Mouse (Mus musculus) CH12.LX (cell line): Measurements from ENCODE around the gene Bckdha.

ENCODE experiments used
- BHLHE40 ChIP-seq: IDR thresholded peaks from 2 replicates; pipeline ENCODE4 v1.6.1; 2011; ENCODE audit warnings: mild to moderate bottlenecking, low read depth, low read length, improper control_type of control experiment
- CTCF ChIP-seq, 2 experiments: IDR thresholded peaks in 1 of 2; conservative IDR thresholded peaks in 1 of 2; 2 replicates each; pipeline ENCODE4 v1.5.1; 2011 to 2012; ENCODE audit warnings: low read depth in 2 of 2, low read length in 2 of 2, improper control_type of control experiment in 1 of 2, inconsistent platforms in 1 of 2, mild to moderate bottlenecking in 1 of 2, moderate library complexity in 1 of 2
- E2F4 ChIP-seq: IDR thresholded peaks from 2 replicates; pipeline ENCODE4 v1.6.1; 2011; ENCODE audit warnings: low read depth, low read length, improper control_type of control experiment; ENCODE audit not compliant: insufficient replicate concordance
- MAFK ChIP-seq: IDR thresholded peaks from 2 replicates; pipeline ENCODE4 v1.6.1; 2011; ENCODE audit warnings: low read length, improper control_type of control experiment; ENCODE audit not compliant: insufficient replicate concordance
- MAZ ChIP-seq: IDR thresholded peaks from 2 replicates; pipeline ENCODE4 v1.6.1; 2012; ENCODE audit warnings: low read depth, mild to moderate bottlenecking, inconsistent platforms, low read length, improper control_type of control experiment, moderate library complexity
- MYC ChIP-seq: IDR thresholded peaks from 2 replicates; pipeline ENCODE4 v1.6.1; 2011; ENCODE audit warnings: low read depth, mild to moderate bottlenecking, improper control_type of control experiment, low read length
- POLR2A ChIP-seq: IDR thresholded peaks from 2 replicates; pipeline ENCODE4 v1.6.1; 2011; ENCODE audit warnings: low read depth, mild to moderate bottlenecking, improper control_type of control experiment, low read length
- RCOR1 ChIP-seq: conservative IDR thresholded peaks from 2 replicates; pipeline ENCODE4 v1.6.1; 2012; ENCODE audit warnings: low read depth, mild to moderate bottlenecking, inconsistent platforms, low read length, improper control_type of control experiment
- TCF12 ChIP-seq: IDR thresholded peaks from 2 replicates; pipeline ENCODE4 v1.6.1; 2014; ENCODE audit warnings: low read depth, mild to moderate bottlenecking, inconsistent platforms, low read length, improper control_type of control experiment
- UBTF ChIP-seq: IDR thresholded peaks from 2 replicates; pipeline ENCODE4 v1.6.1; 2012; ENCODE audit warnings: low read depth, mild to moderate bottlenecking, inconsistent platforms, low read length, improper control_type of control experiment, moderate library complexity
- USF1 ChIP-seq: IDR thresholded peaks from 2 replicates; pipeline ENCODE4 v1.6.1; 2014; ENCODE audit warnings: low read depth, mild to moderate bottlenecking, inconsistent platforms, low read length, improper control_type of control experiment
- ZKSCAN1 ChIP-seq: IDR thresholded peaks from 2 replicates; pipeline ENCODE4 v1.6.1; 2012; ENCODE audit warnings: low read depth, inconsistent platforms, low read length, improper control_type of control experiment, borderline replicate concordance
- ZMIZ1 ChIP-seq: IDR thresholded peaks from 2 replicates; pipeline ENCODE4 v1.6.1; 2012; ENCODE audit warnings: low read depth, mild to moderate bottlenecking, inconsistent platforms, low read length, improper control_type of control experiment

DNA sequence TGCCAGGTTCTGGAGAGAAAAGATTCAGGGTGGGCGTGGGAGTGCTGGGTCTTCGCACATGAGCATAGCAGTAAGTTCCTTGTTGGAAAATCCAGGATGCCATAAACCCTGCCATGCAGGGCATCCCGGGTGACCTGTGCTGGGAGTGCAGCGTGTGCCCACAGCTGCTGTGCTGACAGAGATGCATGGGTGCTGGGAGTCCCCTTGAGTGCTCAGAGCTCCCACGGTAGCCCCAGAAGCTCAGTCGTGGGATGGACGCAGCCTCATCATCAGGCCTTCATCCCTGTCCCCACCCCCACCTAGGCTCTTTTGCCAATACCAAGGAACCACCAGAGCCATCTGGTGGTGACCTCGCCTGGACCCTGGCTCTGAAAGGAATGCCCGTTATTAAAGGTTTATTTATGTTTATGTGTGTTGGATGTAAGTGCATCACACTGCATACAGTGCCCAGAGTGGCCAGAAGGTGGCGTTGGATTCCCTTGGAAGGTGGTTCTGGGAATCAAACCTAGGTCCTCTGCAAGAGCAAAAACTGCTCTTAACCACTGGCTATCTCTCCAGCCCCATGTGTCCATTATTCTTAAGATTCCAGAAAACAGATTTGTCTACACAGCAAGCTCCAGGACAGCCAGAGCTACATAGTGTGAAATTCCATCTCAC is 33.1 kb downstream of the Bckdha start:
- TF ChIP-seq MAZ, result no peak
- TF ChIP-seq CTCF (conservative IDR thresholded peaks at IDR 0.05 in 1 of 2, IDR thresholded peaks at IDR 0.05 in 1 of 2; ENCODE audit: low read depth in 2 of 2, low read length in 2 of 2), result peak; percentile 62 to 73
- TF ChIP-seq POLR2A, result no peak
- no peak for TF ChIP-seq MAFK
- no peak for TF ChIP-seq MYC
- TF ChIP-seq ZMIZ1, result no peak
- no peak for TF ChIP-seq BHLHE40
- TF ChIP-seq TCF12, result no peak
- TF ChIP-seq USF1, result no peak
- TF ChIP-seq UBTF, result no peak
- TF ChIP-seq ZKSCAN1, result no peak
- no peak for TF ChIP-seq RCOR1
- TF ChIP-seq E2F4, result no peak
